Mouse (Mus musculus) olfactory bulb, adult 2 months (tissue): ENCODE results near the gene Ncoa7.

Experiments
- CTCF ChIP-seq: fragments of 200-500 bp; IDR thresholded peaks from 2 replicates; pipeline ENCODE4 v1.5.1; 2012; ENCODE audit warnings: low read depth, mild to moderate bottlenecking, low read length, moderate library complexity; ENCODE audit not compliant: insufficient read depth
- POLR2A ChIP-seq: fragments of 200-500 bp; IDR thresholded peaks from 2 replicates; pipeline ENCODE4 v1.6.1; 2012; ENCODE audit warnings: mild to moderate bottlenecking, low read depth, low read length, moderate library complexity; ENCODE audit not compliant: insufficient read depth

DNA sequence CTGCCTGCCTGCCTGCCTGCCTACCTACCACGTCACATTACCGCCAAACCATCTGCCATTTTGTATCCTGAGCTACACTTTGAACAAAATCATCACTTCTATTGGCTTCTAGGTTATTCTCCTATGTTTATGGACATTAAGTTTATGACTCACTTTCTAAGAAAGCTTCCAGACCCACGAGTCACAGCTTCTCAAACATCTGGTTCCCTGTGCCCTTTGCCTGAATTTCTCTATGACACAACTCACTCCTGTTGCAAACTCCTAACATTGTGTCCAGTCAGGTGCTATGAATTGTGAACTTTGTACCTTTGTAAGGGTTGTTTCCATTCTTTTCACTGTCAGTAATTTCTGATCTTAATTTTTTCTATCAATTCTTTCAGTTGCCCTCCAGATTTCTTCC is 164.9 kb downstream of the Ncoa7 start:
- no peak for TF ChIP-seq CTCF
- TF ChIP-seq POLR2A: no peak
